Mouse (Mus musculus) CH12.LX (cell line): ENCODE data around the gene Kat8. TPM values are rescaled to one million over a fixed set of nuclear protein-coding genes. Genes with fewer than 3 reads are reported as not detected.
A peak's percentile ranks its signal among the peaks of the same experiment; 100 is the strongest.

Experiments used
- DNase-seq: peaks from one replicate; pipeline ENCODE4 v3.0.0-alpha.2; 2013; ENCODE audit errors: extremely low read depth
- H3K27ac ChIP-seq: 2 replicates; pipeline ENCODE4 v1.5.1; 2012; ENCODE audit warnings: low read depth, mild to moderate bottlenecking, control low read depth, moderate library complexity; ENCODE audit not compliant: insufficient read depth
- H3K27me3 ChIP-seq: replicated peaks from 2 replicates; pipeline ENCODE3; 2012; ENCODE audit warnings: inconsistent platforms
- H3K36me3 ChIP-seq, 2 experiments: replicated peaks in 1 of 2; 2 replicates each; pipeline versions ENCODE3 to v1.6.1; 2012; ENCODE audit warnings: inconsistent platforms in 1 of 2, low read length in 1 of 2, mild to moderate bottlenecking in 1 of 2, mixed read lengths in 1 of 2, moderate library complexity in 1 of 2; ENCODE audit not compliant: control insufficient read depth in 1 of 2, insufficient read depth in 1 of 2
- H3K4me1 ChIP-seq, 2 experiments: 2 replicates each; pipeline ENCODE4 v1.6.1; 2012; ENCODE audit warnings: inconsistent platforms in 1 of 2, moderate library complexity in 1 of 2; ENCODE audit not compliant: insufficient read depth in 2 of 2, control insufficient read depth in 1 of 2
- H3K4me2 ChIP-seq: 2 replicates; pipeline ENCODE4 v1.6.1; 2012; ENCODE audit warnings: low read depth, mild to moderate bottlenecking, control low read depth; ENCODE audit not compliant: poor library complexity, insufficient read depth, severe bottlenecking
- H3K4me3 ChIP-seq, 3 experiments: fragments of 150-350 bp in 1 of 3; sonication (generic) in 1 of 3; replicated peaks in 1 of 3; 2 replicates each; pipeline versions ENCODE3 to v1.5.1; 2011 to 2012; ENCODE audit warnings: low read depth in 2 of 3, low read length in 2 of 3, mild to moderate bottlenecking in 2 of 3, moderate library complexity in 2 of 3, control low read depth in 1 of 3, improper control_type of control experiment in 1 of 3, inconsistent platforms in 1 of 3, mixed read lengths in 1 of 3; ENCODE audit not compliant: poor library complexity in 1 of 3
- H3K79me2 ChIP-seq: replicated peaks from 2 replicates; pipeline ENCODE4 v1.6.1; 2012; ENCODE audit warnings: mild to moderate bottlenecking, moderate library complexity; ENCODE audit not compliant: control insufficient read depth, poor library complexity, insufficient read depth, severe bottlenecking; ENCODE audit errors: extremely low read depth
- H3K9ac ChIP-seq: 2 replicates; pipeline ENCODE4 v1.6.1; 2012; ENCODE audit warnings: low read depth, mild to moderate bottlenecking, control low read depth, moderate library complexity; ENCODE audit not compliant: insufficient read depth
- H3K9me3 ChIP-seq: replicated peaks from 2 replicates; pipeline ENCODE3; 2012; ENCODE audit warnings: low read length, inconsistent platforms, mixed read lengths
- CHD2 ChIP-seq: IDR thresholded peaks from 2 replicates; pipeline ENCODE4 v1.6.1; 2011; ENCODE audit warnings: low read length, improper control_type of control experiment
- CTCF ChIP-seq, 2 experiments: IDR thresholded peaks in 1 of 2; conservative IDR thresholded peaks in 1 of 2; 2 replicates each; pipeline ENCODE4 v1.5.1; 2011 to 2012; ENCODE audit warnings: low read depth in 2 of 2, low read length in 2 of 2, improper control_type of control experiment in 1 of 2, inconsistent platforms in 1 of 2, mild to moderate bottlenecking in 1 of 2, moderate library complexity in 1 of 2
- E2F4 ChIP-seq: IDR thresholded peaks from 2 replicates; pipeline ENCODE4 v1.6.1; 2011; ENCODE audit warnings: low read depth, low read length, improper control_type of control experiment; ENCODE audit not compliant: insufficient replicate concordance
- ELF1 ChIP-seq: IDR thresholded peaks from 2 replicates; pipeline ENCODE4 v1.6.1; 2014; ENCODE audit warnings: low read depth, mild to moderate bottlenecking, inconsistent platforms, low read length, improper control_type of control experiment
- EP300 ChIP-seq: IDR thresholded peaks from 2 replicates; pipeline ENCODE4 v1.6.1; 2011; ENCODE audit warnings: low read length, improper control_type of control experiment
- ETS1 ChIP-seq: conservative IDR thresholded peaks from 2 replicates; pipeline ENCODE4 v1.6.1; 2012; ENCODE audit warnings: low read depth, mild to moderate bottlenecking, inconsistent platforms, low read length, improper control_type of control experiment, moderate library complexity
- GABPA ChIP-seq: IDR thresholded peaks from 2 replicates; pipeline ENCODE4 v1.6.1; 2012; ENCODE audit warnings: low read depth, low read length, improper control_type of control experiment, inconsistent platforms; ENCODE audit not compliant: insufficient replicate concordance
- HCFC1 ChIP-seq: IDR thresholded peaks from 2 replicates; pipeline ENCODE4 v1.6.1; 2012; ENCODE audit warnings: low read depth, mild to moderate bottlenecking, inconsistent platforms, low read length, improper control_type of control experiment
- MEF2A ChIP-seq: IDR thresholded peaks from 2 replicates; pipeline ENCODE4 v1.6.1; 2014; ENCODE audit warnings: low read depth, mild to moderate bottlenecking, inconsistent platforms, low read length, improper control_type of control experiment, borderline replicate concordance
- MXI1 ChIP-seq: IDR thresholded peaks from 2 replicates; pipeline ENCODE4 v1.6.1; 2011; ENCODE audit warnings: mild to moderate bottlenecking, low read depth, low read length, improper control_type of control experiment
- MYC ChIP-seq: IDR thresholded peaks from 2 replicates; pipeline ENCODE4 v1.6.1; 2011; ENCODE audit warnings: low read depth, mild to moderate bottlenecking, improper control_type of control experiment, low read length
- NRF1 ChIP-seq: IDR thresholded peaks from 2 replicates; pipeline ENCODE4 v1.6.1; 2014; ENCODE audit warnings: low read depth, mild to moderate bottlenecking, inconsistent platforms, low read length, improper control_type of control experiment, moderate library complexity
- POLR2A ChIP-seq: IDR thresholded peaks from 2 replicates; pipeline ENCODE4 v1.6.1; 2011; ENCODE audit warnings: low read depth, mild to moderate bottlenecking, improper control_type of control experiment, low read length
- RAD21 ChIP-seq: IDR thresholded peaks from 2 replicates; pipeline ENCODE4 v1.6.1; 2011; ENCODE audit warnings: low read depth, mild to moderate bottlenecking, low read length, improper control_type of control experiment, moderate library complexity
- RCOR1 ChIP-seq: conservative IDR thresholded peaks from 2 replicates; pipeline ENCODE4 v1.6.1; 2012; ENCODE audit warnings: low read depth, mild to moderate bottlenecking, inconsistent platforms, low read length, improper control_type of control experiment
- SIN3A ChIP-seq: IDR thresholded peaks from 2 replicates; pipeline ENCODE4 v1.6.1; 2012; ENCODE audit warnings: low read length, improper control_type of control experiment, inconsistent platforms
- SMC3 ChIP-seq: IDR thresholded peaks from 2 replicates; pipeline ENCODE4 v1.6.1; 2011; ENCODE audit warnings: low read depth, low read length, improper control_type of control experiment
- UBTF ChIP-seq: IDR thresholded peaks from 2 replicates; pipeline ENCODE4 v1.6.1; 2012; ENCODE audit warnings: low read depth, mild to moderate bottlenecking, inconsistent platforms, low read length, improper control_type of control experiment, moderate library complexity
- USF1 ChIP-seq: IDR thresholded peaks from 2 replicates; pipeline ENCODE4 v1.6.1; 2014; ENCODE audit warnings: low read depth, mild to moderate bottlenecking, inconsistent platforms, low read length, improper control_type of control experiment
- ZKSCAN1 ChIP-seq: IDR thresholded peaks from 2 replicates; pipeline ENCODE4 v1.6.1; 2012; ENCODE audit warnings: low read depth, inconsistent platforms, low read length, improper control_type of control experiment, borderline replicate concordance
- ZMIZ1 ChIP-seq: IDR thresholded peaks from 2 replicates; pipeline ENCODE4 v1.6.1; 2012; ENCODE audit warnings: low read depth, mild to moderate bottlenecking, inconsistent platforms, low read length, improper control_type of control experiment
- ZNF384 ChIP-seq: IDR thresholded peaks from 2 replicates; pipeline ENCODE4 v1.6.1; 2012; ENCODE audit warnings: low read depth, low read length, improper control_type of control experiment, inconsistent platforms
- dilution Hi-C: fragments of 300-500 bp; cut with MboI; formaldehyde crosslinking; loops from 2 replicates; pipeline ENCODE4 v1.14.3; 2020; ENCODE audit warnings: low sequenced_read_pairs; ENCODE audit not compliant: extremely low pct_unique_long_range_greater_than_20kb, extremely low pct_ligation_motif_present
- in situ Hi-C: fragments of 300-500 bp; cut with MboI; formaldehyde crosslinking; loops from 3 replicates; pipeline ENCODE4 v1.14.3; 2019; ENCODE audit warnings: low sequenced_read_pairs, low pct_ligation_motif_present, low pct_unique_long_range_greater_than_20kb, mixed read lengths
- polyA plus RNA-seq: library from polyadenylated mRNA; unstranded; fragments of >175 nt; gene quantifications from 2 replicates; pipeline ENCODE4 v1.2.1, GENCODE M21; 2012; ENCODE audit warnings: low read depth; ENCODE audit not compliant: insufficient read length
- total RNA-seq, 2 experiments: library from RNA; depleted of rRNA; stranded (reverse); fragments of 300-350 nt in 1 of 2; fragments of >200 nt in 1 of 2; gene quantifications; 2 replicates each; pipeline ENCODE4 v1.2.3; 2012 to 2014

The Kat8 gene
- total and polyA plus RNA-seq, 3 experiments: 18.0 to 30.3 (median 22.9) TPM

DNA sequence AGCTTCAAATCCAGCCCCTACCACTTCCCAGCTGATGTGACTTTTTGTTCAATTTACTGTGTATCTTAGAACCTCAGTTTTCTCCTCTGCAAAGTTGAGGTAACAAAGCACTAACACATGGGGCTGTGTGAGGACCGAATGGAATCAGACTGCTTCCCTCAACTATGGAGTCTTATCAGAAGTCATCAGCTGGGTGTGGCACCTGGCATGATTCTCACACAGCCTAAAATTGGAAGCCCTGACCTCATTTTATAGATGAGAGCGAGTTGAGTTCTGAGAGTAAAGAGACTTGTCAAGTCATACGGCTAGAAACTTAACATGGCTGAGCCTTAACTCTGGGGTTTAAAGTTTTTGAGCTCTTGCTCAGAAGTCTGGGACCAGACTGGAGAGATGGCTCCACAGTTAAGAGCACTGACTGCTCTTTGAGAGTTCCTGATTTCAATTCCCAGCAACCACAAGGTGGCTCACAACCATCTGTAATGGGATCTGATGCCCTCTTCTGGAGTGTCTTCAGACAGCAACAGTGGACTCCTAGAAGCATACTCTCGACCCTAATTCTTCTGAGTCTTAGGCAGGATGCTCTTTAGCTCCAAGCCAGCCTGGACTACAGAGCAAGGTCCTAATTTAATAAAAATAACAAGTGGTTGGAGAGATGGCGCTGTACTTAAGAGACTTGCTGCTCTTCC, 42.0 kb upstream of the Kat8 start:
- Histone ChIP-seq H3K4me1 (peaks cover 0 to 26% of the 10 kb centered on the region in 2 experiments; a peak in 2 of 4 replicates), H3K4me2 (no peak overlapping the region), H3K36me3 (peaks cover 28 to 70% of the 10 kb centered on the region in 2 experiments), H3K79me2 (peaks cover 12% of the 10 kb centered on the region), H3K9ac (no peak overlapping the region), H3K9me3 (no peaks in the 10 kb centered on the region), H3K4me3 (no peak overlapping the region), H3K27me3 (no peaks in the 10 kb centered on the region), H3K27ac (no peak overlapping the region)
- no peak for TF ChIP-seq EP300
- peak; percentile 35 for TF ChIP-seq SMC3
- peak; percentile 5 for TF ChIP-seq RAD21
- TF ChIP-seq UBTF: no peak
- peak in 1 of 2 experiments; percentile 77; a peak in 3 of 4 replicates for TF ChIP-seq CTCF (conservative IDR thresholded peaks at IDR 0.05 in 1 of 2, IDR thresholded peaks at IDR 0.05 in 1 of 2; ENCODE audit: low read depth in 2 of 2, low read length in 2 of 2)
- in situ Hi-C loops (no loop called here), dilution Hi-C loops (no loop called here)
- peak; percentile 14 for DNase-seq

- Histone ChIP-seq H3K79me2 (peaks cover 27% of the 10 kb centered on the region), H3K36me3 (peaks cover 18 to 47% of the 10 kb centered on the region in 2 experiments), H3K27ac (no peak overlapping the region), H3K4me2 (peak overlapping the region; percentile 89), H3K4me3 (peak overlapping the region; percentile 66 to 99 (median 98))
- dilution Hi-C loops: no loop called here
- TF ChIP-seq ZKSCAN1 (no peak), ZNF384 (peak; percentile 70)
- TF ChIP-seq, all 38 proteins: peak for 1
- Histone ChIP-seq H3K9me3 (peaks cover 18% of the 10 kb centered on the region), H3K9ac (peak overlapping the region; percentile 87; the same call in 1 of the 2 replicates), H3K4me1 (peaks cover 6 to 33% of the 10 kb centered on the region in 2 experiments), H3K27me3 (no peaks in the 10 kb centered on the region)
- in situ Hi-C loops: no loop called here
- DNase-seq: no peak
These were observed 37.3 kb upstream of the Kat8 start for GRCm38 (mm10) chr7:127874812-127875626.

- H3K4me3 ChIP-seq: peak overlapping the region; percentile 66 to 99 (median 98)
- H3K79me2 ChIP-seq: peaks cover 27% of the 10 kb centered on the region
- in situ Hi-C loops (no loop called here), dilution Hi-C loops (no loop called here)
- H3K27ac ChIP-seq: peak overlapping the region; percentile 69; the same call in 1 of the 2 replicates
- H3K9me3 ChIP-seq: peaks cover 24% of the 10 kb centered on the region
- H3K4me1 ChIP-seq: peaks cover 6 to 33% of the 10 kb centered on the region in 2 experiments
- peak overlapping the region; percentile 89; the same call in 1 of the 2 replicates for H3K4me2 ChIP-seq
- peak overlapping the region; percentile 87 for H3K9ac ChIP-seq
- H3K36me3 ChIP-seq: peaks cover 24 to 47% of the 10 kb centered on the region in 2 experiments
- H3K27me3 ChIP-seq: no peaks in the 10 kb centered on the region
- peak; percentile 77 for DNase-seq
- TF ChIP-seq POLR2A (0 out of 2 replicates have a peak, but pooled peaks have one; percentile 54), NRF1 (peak; percentile 41; the same call in 1 of the 2 replicates), MYC (no peak), HCFC1 (no peak), SIN3A (peak; percentile 92), RAD21 (no peak), E2F4 (no peak), MEF2A (peak; percentile 31; the same call in 1 of the 2 replicates), GABPA (no peak), ETS1 (no peak), RCOR1 (no peak), ZMIZ1 (no peak), MXI1 (no peak), EP300 (no peak), ELF1 (0 out of 2 replicates have a peak, but pooled peaks have one; percentile 24), ZKSCAN1 (no peak), USF1 (no peak), CHD2 (no peak)
These were observed 36.7 kb upstream of the Kat8 start for GRCm38 (mm10) chr7:127875627-127876001.
